Mouse (Mus musculus) lung, embryonic 16.5 days (tissue): ENCODE data around the gene Tex264. TPM values are rescaled to one million over a fixed set of nuclear protein-coding genes. Genes with fewer than 3 reads are reported as not detected.
A peak's percentile ranks its signal among the peaks of the same experiment; 100 is the strongest.

ENCODE experiments used
- ATAC-seq: fragments of 200-750 bp; cut with Nextera tagmentation; 2 replicates; pipeline ENCODE4 v1.8.0; 2017; ENCODE audit warnings: low read depth, mild to moderate bottlenecking, moderate library complexity
- H3K27ac ChIP-seq: fragments of 300-500 bp; sonication (generic); 2 replicates; pipeline ENCODE4 v1.5.1; 2014; ENCODE audit warnings: mild to moderate bottlenecking, control low read depth, low read length
- H3K27me3 ChIP-seq: fragments of 300-500 bp; sonication (generic); 2 replicates; pipeline ENCODE4 v1.6.1; 2014; ENCODE audit warnings: low read depth, low read length, mixed read lengths; ENCODE audit not compliant: control insufficient read depth, insufficient read depth
- H3K36me3 ChIP-seq: fragments of 300-500 bp; sonication (generic); 2 replicates; pipeline ENCODE4 v1.6.1; 2014; ENCODE audit warnings: low read length; ENCODE audit not compliant: control insufficient read depth, insufficient read depth
- H3K4me1 ChIP-seq: fragments of 300-500 bp; sonication (generic); replicated peaks from 2 replicates; pipeline ENCODE4 v1.6.1; 2014; ENCODE audit warnings: low read length, mixed read lengths; ENCODE audit not compliant: control insufficient read depth, insufficient read depth
- H3K4me2 ChIP-seq: fragments of 300-500 bp; sonication (generic); 2 replicates; pipeline ENCODE4 v1.6.1; 2014; ENCODE audit warnings: low read depth, low read length, control low read depth
- H3K4me3 ChIP-seq: fragments of 300-500 bp; sonication (generic); 2 replicates; pipeline ENCODE4 v1.5.1; 2014; ENCODE audit warnings: mild to moderate bottlenecking, low read length, control low read depth
- H3K9ac ChIP-seq: fragments of 300-500 bp; sonication (generic); 2 replicates; pipeline ENCODE4 v1.6.1; 2014; ENCODE audit warnings: low read length, control low read depth
- H3K9me3 ChIP-seq: fragments of 300-500 bp; sonication (generic); 2 replicates; pipeline ENCODE4 v1.6.1; 2016; ENCODE audit warnings: low read length; ENCODE audit not compliant: control insufficient read depth
- WGBS: fragments of 180-500 bp; shearing (Covaris S2); extraction: QIAGEN DNeasy Blood & Tissue Kit; methylation state at CpG from one replicate; pipeline ENCODE4 v1.1.7; 2014; 5-methylcytosine and 5-hydroxymethylcytosine counted together
- polyA plus RNA-seq: library from polyadenylated mRNA; unstranded; fragments of >200 nt; fragmentation: Nextera tagmentation; extraction: Ambion mirVana; gene quantifications from 2 replicates; pipeline ENCODE4 v1.2.1, GENCODE M21; 2015

Gene Tex264
- 53.4 and 54.5 TPM in 2 replicates for polyA plus RNA-seq

GRCm38 (mm10) chr9:106685249-106686101 is at the start of gene Tex264:
TSS of gene Tex264 (minus strand) at chr9:106685927.
- H3K27me3 ChIP-seq: no peaks in the 10 kb centered on the region
- WGBS: under 1% methylated on average over 75 of the region's 86 CpGs
- H3K36me3 ChIP-seq: peaks cover 2% of the 10 kb centered on the region
- no peaks in the 10 kb centered on the region for H3K9me3 ChIP-seq
- H3K4me1 ChIP-seq: peaks cover 5% of the 10 kb centered on the region
- H3K9ac ChIP-seq: peak within 1 kb of the TSS; percentile 89
- peak within 1 kb of the TSS; percentile 87 for H3K4me3 ChIP-seq
- H3K4me2 ChIP-seq: peak within 1 kb of the TSS; percentile 96
- H3K27ac ChIP-seq: peak within 1 kb of the TSS; percentile 83
- peak; percentile 90 for ATAC-seq

- Histone ChIP-seq H3K27ac (no peak overlapping the region), H3K4me1 (peaks cover 3% of the 10 kb centered on the region; the same call in 1 of the 2 replicates), H3K27me3 (no peaks in the 10 kb centered on the region), H3K9ac (no peak overlapping the region), H3K9me3 (no peaks in the 10 kb centered on the region), H3K4me3 (no peak overlapping the region), H3K36me3 (no peaks in the 10 kb centered on the region), H3K4me2 (no peak overlapping the region)
- ATAC-seq: no peak
- 59% methylated on average over 2 of the region's 2 CpGs for WGBS
These were observed 48.0 kb upstream of the Tex264 start for GRCm38 (mm10) chr9:106733690-106734089.

- H3K4me2 ChIP-seq: no peak overlapping the region
- H3K9me3 ChIP-seq: no peaks in the 10 kb centered on the region
- no peaks in the 10 kb centered on the region for H3K36me3 ChIP-seq
- peaks cover 3% of the 10 kb centered on the region; the same call in 1 of the 2 replicates for H3K4me1 ChIP-seq
- no peak overlapping the region for H3K4me3 ChIP-seq
- 94% methylated on average over 2 of the region's 2 CpGs for WGBS
- no peaks in the 10 kb centered on the region for H3K27me3 ChIP-seq
- ATAC-seq: no peak
- H3K27ac ChIP-seq: no peak overlapping the region
- no peak overlapping the region for H3K9ac ChIP-seq
These were observed 43.7 kb upstream of the Tex264 start for GRCm38 (mm10) chr9:106729416-106729815.

- Histone ChIP-seq H3K9ac (no peak overlapping the region), H3K4me2 (no peak overlapping the region), H3K9me3 (no peaks in the 10 kb centered on the region), H3K4me3 (no peak overlapping the region), H3K27ac (no peak overlapping the region), H3K4me1 (peaks cover 3% of the 10 kb centered on the region; the same call in 1 of the 2 replicates), H3K27me3 (no peaks in the 10 kb centered on the region), H3K36me3 (no peaks in the 10 kb centered on the region)
- ATAC-seq: no peak
- WGBS: 85% methylated on average over 1 of the region's 1 CpGs
These were observed 41.2 kb upstream of the Tex264 start for GRCm38 (mm10) chr9:106726891-106727290.

- ATAC-seq: no peak
- H3K9ac ChIP-seq: no peak overlapping the region
These were observed 39.7 kb upstream of the Tex264 start for GRCm38 (mm10) chr9:106725435-106725834.

GRCm38 (mm10) chr9:106724864-106725263 is 39.1 kb upstream of the Tex264 start:
- Histone ChIP-seq H3K9me3 (no peaks in the 10 kb centered on the region), H3K4me2 (no peak overlapping the region), H3K36me3 (peaks cover 3% of the 10 kb centered on the region; the same call in 1 of the 2 replicates), H3K4me3 (no peak overlapping the region), H3K27me3 (no peaks in the 10 kb centered on the region), H3K27ac (no peak overlapping the region), H3K4me1 (no peaks in the 10 kb centered on the region), H3K9ac (no peak overlapping the region)
- 89% methylated on average over 1 of the region's 1 CpGs for WGBS
- ATAC-seq: no peak

More at GRCm38 (mm10) chr9:106725435-106725834, 39.7 kb upstream of the Tex264 start:
- Histone ChIP-seq H3K4me1 (no peaks in the 10 kb centered on the region), H3K36me3 (no peaks in the 10 kb centered on the region), H3K9me3 (no peaks in the 10 kb centered on the region), H3K27ac (no peak overlapping the region), H3K4me3 (no peak overlapping the region), H3K4me2 (no peak overlapping the region), H3K27me3 (no peaks in the 10 kb centered on the region)
- 91% methylated on average over 2 of the region's 2 CpGs for WGBS

- no peak overlapping the region for H3K9ac ChIP-seq
- H3K9me3 ChIP-seq: no peaks in the 10 kb centered on the region
- no peak overlapping the region for H3K4me3 ChIP-seq
- H3K36me3 ChIP-seq: peaks cover 31% of the 10 kb centered on the region
- no peak overlapping the region for H3K4me2 ChIP-seq
- 93% methylated on average over 4 of the region's 4 CpGs for WGBS
- ATAC-seq: no peak
- no peak overlapping the region for H3K27ac ChIP-seq
- no peaks in the 10 kb centered on the region for H3K27me3 ChIP-seq
- no peaks in the 10 kb centered on the region for H3K4me1 ChIP-seq
These were observed 31.0 kb upstream of the Tex264 start for GRCm38 (mm10) chr9:106716729-106717128.

- WGBS: 89% methylated on average over 2 of the region's 2 CpGs
- Histone ChIP-seq H3K27me3 (no peaks in the 10 kb centered on the region), H3K4me2 (no peak overlapping the region), H3K36me3 (peaks cover 33% of the 10 kb centered on the region), H3K27ac (no peak overlapping the region), H3K9ac (no peak overlapping the region), H3K4me1 (no peaks in the 10 kb centered on the region), H3K4me3 (no peak overlapping the region), H3K9me3 (no peaks in the 10 kb centered on the region)
- ATAC-seq: no peak
These were observed 30.5 kb upstream of the Tex264 start for GRCm38 (mm10) chr9:106716232-106716631.

GRCm38 (mm10) chr9:106712470-106712869 is 26.7 kb upstream of the Tex264 start:
- Histone ChIP-seq H3K27me3 (no peaks in the 10 kb centered on the region), H3K4me2 (no peak overlapping the region), H3K4me1 (no peaks in the 10 kb centered on the region), H3K36me3 (peaks cover 39% of the 10 kb centered on the region), H3K27ac (no peak overlapping the region), H3K9me3 (no peaks in the 10 kb centered on the region), H3K9ac (no peak overlapping the region), H3K4me3 (no peak overlapping the region)
- 92% methylated on average over 2 of the region's 2 CpGs for WGBS
- ATAC-seq: no peak
